Mouse (Mus musculus) testis, adult 2 months (tissue): ENCODE measurements around the gene Eps8.

Experiments
- CTCF ChIP-seq: fragments of 200-500 bp; IDR thresholded peaks from 2 replicates; pipeline ENCODE4 v1.5.1; 2012; ENCODE audit warnings: low read depth, mild to moderate bottlenecking, inconsistent platforms, low read length, moderate library complexity; ENCODE audit not compliant: control insufficient read depth, insufficient read depth, insufficient replicate concordance
- POLR2A ChIP-seq: fragments of 200-500 bp; IDR thresholded peaks from 2 replicates; pipeline ENCODE4 v1.6.1; 2012; ENCODE audit warnings: low read depth, mild to moderate bottlenecking, inconsistent platforms, low read length, moderate library complexity; ENCODE audit not compliant: control insufficient read depth

DNA sequence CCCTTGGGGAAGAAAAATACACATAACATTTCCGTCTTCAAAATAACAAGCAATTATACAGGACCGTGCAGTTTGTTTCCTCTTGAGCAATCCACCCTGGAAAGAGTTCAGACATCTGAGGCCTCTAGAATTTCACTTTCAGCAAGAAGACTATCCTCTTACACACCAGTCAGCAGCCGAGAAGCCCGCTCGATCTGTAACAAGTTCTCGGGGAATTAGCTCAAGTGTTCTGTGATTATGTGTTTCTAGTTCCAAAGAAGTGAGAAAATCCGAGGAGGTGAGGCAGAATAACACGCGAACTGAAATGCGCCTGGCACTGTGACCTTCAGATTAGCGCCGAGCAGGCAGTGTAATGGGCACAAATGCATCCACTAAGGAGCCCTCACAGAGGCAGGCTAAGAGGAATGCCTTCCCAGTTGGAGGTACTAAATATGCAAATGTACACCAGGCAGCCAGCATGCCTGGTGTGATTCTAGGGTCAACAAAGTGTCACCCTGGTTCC is 94.3 kb downstream of the Eps8 start:
- no peak for TF ChIP-seq CTCF
- TF ChIP-seq POLR2A = no peak
